Mouse (Mus musculus): ENCODE results near the gene Tnfaip6. TPM values are rescaled to one million over a fixed set of nuclear protein-coding genes. Genes with fewer than 3 reads are reported as not detected.

The Tnfaip6 gene
- polyA plus RNA-seq, 1 experiment from 2014 or later: 17.0 TPM

GRCm38 (mm10) chr2:52016361-52016760 is 21.4 kb upstream of the Tnfaip6 start:
- H3K4me2 ChIP-seq: no peak overlapping the region
- no peak overlapping the region for H3K27ac ChIP-seq (ENCODE audit: low read depth, low read length)

DNA sequence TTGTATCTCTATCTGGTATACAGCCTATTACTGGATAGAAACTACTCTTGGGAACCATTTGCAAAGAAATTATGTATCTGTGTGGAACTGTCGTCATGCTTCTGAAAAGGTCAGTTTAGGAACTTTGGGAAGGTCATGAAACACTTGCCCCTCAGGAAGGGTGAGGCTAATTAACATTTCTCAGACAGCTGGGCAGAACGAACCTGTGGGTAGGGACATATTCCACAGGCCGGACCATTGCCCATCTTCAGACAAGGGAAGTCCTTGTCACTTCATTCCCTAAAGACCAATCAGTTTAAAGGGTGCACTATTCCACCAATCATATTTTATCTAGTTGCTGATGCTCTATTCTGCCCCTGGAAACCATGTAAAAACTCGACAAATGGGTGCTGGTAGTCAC is 10.7 kb upstream of the Tnfaip6 start:
- WGBS: 86% methylated on average over 4 of the region's 4 CpGs
- Histone ChIP-seq H3K4me1 (ENCODE audit: control insufficient read depth, insufficient read depth, low read length) (no peaks in the 10 kb centered on the region), H3K27me3 (ENCODE audit: control insufficient read depth, insufficient read depth, low read length) (no peaks in the 10 kb centered on the region), H3K27ac (ENCODE audit: low read depth, low read length) (no peak overlapping the region), H3K36me3 (ENCODE audit: control insufficient read depth, insufficient read depth, low read length) (no peaks in the 10 kb centered on the region), H3K4me2 (no peak overlapping the region), H3K9me3 (ENCODE audit: control insufficient read depth, low read length) (no peaks in the 10 kb centered on the region; the same call in 1 of the 2 replicates), H3K9ac (ENCODE audit: low read length) (no peak overlapping the region), H3K4me3 (ENCODE audit: low read depth, low read length) (no peak overlapping the region)
- DNase-seq (ENCODE audit: low spot score, missing footprints) (no peak), ATAC-seq (ENCODE audit: low FRiP score) (no peak)

More at GRCm38 (mm10) chr2:52016361-52016760, 21.4 kb upstream of the Tnfaip6 start:
- H3K27me3 ChIP-seq (ENCODE audit: control insufficient read depth, insufficient read depth, low read length): no peaks in the 10 kb centered on the region
- WGBS: 22% methylated on average over 7 of the region's 7 CpGs
- no peaks in the 10 kb centered on the region for H3K9me3 ChIP-seq (ENCODE audit: control insufficient read depth, low read length)
- no peak overlapping the region; the same call in 1 of the 2 replicates for H3K9ac ChIP-seq (ENCODE audit: low read length)
- H3K4me1 ChIP-seq (ENCODE audit: control insufficient read depth, insufficient read depth, low read length): peaks cover 2% of the 10 kb centered on the region
- DNase-seq (ENCODE audit: low spot score, missing footprints): no peak
- ATAC-seq (ENCODE audit: low FRiP score): no peak
- no peak overlapping the region for H3K4me3 ChIP-seq (ENCODE audit: low read depth, low read length)
- no peaks in the 10 kb centered on the region for H3K36me3 ChIP-seq (ENCODE audit: control insufficient read depth, insufficient read depth, low read length)

DNA sequence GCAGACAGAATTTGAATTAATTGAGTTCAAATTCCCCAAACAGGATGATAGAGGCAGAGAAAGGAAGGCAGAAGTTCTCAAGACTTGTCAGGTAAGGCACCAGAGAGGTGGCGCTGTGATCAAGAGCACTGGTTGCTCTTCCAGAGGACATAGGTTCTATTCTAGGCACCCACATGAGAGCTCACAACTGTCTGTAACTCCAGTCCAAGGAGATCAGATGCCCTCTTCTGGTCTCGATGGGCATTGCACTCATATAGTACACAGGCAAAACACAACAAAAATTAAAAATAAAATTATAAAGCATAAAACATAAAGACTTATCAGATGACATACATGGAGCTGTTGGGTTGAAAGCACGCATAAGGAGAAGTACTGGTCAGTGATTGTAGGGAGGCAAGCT is 8.4 kb upstream of the Tnfaip6 start:
- H3K4me3 ChIP-seq (ENCODE audit: low read depth, low read length): no peak overlapping the region
- 87% methylated on average over 3 of the region's 3 CpGs for WGBS
- no peaks in the 10 kb centered on the region for H3K36me3 ChIP-seq (ENCODE audit: control insufficient read depth, insufficient read depth, low read length)
- no peaks in the 10 kb centered on the region for H3K27me3 ChIP-seq (ENCODE audit: control insufficient read depth, insufficient read depth, low read length)
- peak; percentile 78 for DNase-seq (ENCODE audit: low spot score, missing footprints)
- H3K4me2 ChIP-seq: no peak overlapping the region
- no peaks in the 10 kb centered on the region; the same call in 1 of the 2 replicates for H3K9me3 ChIP-seq (ENCODE audit: control insufficient read depth, low read length)
- H3K4me1 ChIP-seq (ENCODE audit: control insufficient read depth, insufficient read depth, low read length): no peaks in the 10 kb centered on the region
- no peak overlapping the region for H3K9ac ChIP-seq (ENCODE audit: low read length)
- no peak for ATAC-seq (ENCODE audit: low FRiP score)
- H3K27ac ChIP-seq (ENCODE audit: low read depth, low read length): no peak overlapping the region

DNA sequence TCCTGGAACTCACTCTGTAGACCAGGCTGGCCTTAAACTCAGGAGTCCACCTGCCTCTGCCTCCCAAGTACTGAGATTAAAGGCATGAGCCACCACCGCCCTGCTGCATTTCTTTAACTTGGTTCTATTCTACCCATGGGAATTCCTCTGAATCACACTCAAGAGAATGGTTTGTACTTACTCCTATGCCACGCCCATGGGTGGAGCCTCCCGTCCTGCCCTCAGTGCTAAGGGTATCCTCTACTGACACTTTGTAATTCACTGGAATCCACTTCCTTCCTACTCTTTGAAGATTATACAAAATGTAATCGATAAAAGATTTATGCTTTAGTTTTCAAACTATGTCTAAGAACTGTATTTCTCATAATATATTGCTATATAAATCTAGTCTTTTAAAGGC is 6.3 kb upstream of the Tnfaip6 start:
- DNase-seq (ENCODE audit: low spot score, missing footprints) (peak; percentile 49), ATAC-seq (ENCODE audit: low FRiP score) (no peak)
- H3K4me1 ChIP-seq (ENCODE audit: control insufficient read depth, insufficient read depth, low read length): no peaks in the 10 kb centered on the region
- no peaks in the 10 kb centered on the region for H3K36me3 ChIP-seq (ENCODE audit: control insufficient read depth, insufficient read depth, low read length)
- no peaks in the 10 kb centered on the region; the same call in 1 of the 2 replicates for H3K9me3 ChIP-seq (ENCODE audit: control insufficient read depth, low read length)
- no peak overlapping the region for H3K9ac ChIP-seq (ENCODE audit: low read length)
- no peak overlapping the region for H3K4me2 ChIP-seq
- H3K27ac ChIP-seq (ENCODE audit: low read depth, low read length): no peak overlapping the region
- H3K4me3 ChIP-seq (ENCODE audit: low read depth, low read length): no peak overlapping the region
- H3K27me3 ChIP-seq (ENCODE audit: control insufficient read depth, insufficient read depth, low read length): no peaks in the 10 kb centered on the region
- 87% methylated on average over 4 of the region's 4 CpGs for WGBS

GRCm38 (mm10) chr2:52034601-52035000 is 3.2 kb upstream of the Tnfaip6 start:
- no peaks in the 10 kb centered on the region for H3K27me3 ChIP-seq (ENCODE audit: control insufficient read depth, insufficient read depth, low read length)
- ATAC-seq (ENCODE audit: low FRiP score) (no peak), DNase-seq (ENCODE audit: low spot score, missing footprints) (peak; percentile 37)
- H3K36me3 ChIP-seq (ENCODE audit: control insufficient read depth, insufficient read depth, low read length): no peaks in the 10 kb centered on the region
- no peak overlapping the region for H3K27ac ChIP-seq (ENCODE audit: low read depth, low read length)
- no peak overlapping the region for H3K9ac ChIP-seq (ENCODE audit: low read length)
- no peaks in the 10 kb centered on the region; the same call in 1 of the 2 replicates for H3K4me1 ChIP-seq (ENCODE audit: control insufficient read depth, insufficient read depth, low read length)
- H3K4me3 ChIP-seq (ENCODE audit: low read depth, low read length): no peak overlapping the region
- H3K4me2 ChIP-seq: no peak overlapping the region
- H3K9me3 ChIP-seq (ENCODE audit: control insufficient read depth, low read length): no peaks in the 10 kb centered on the region
- WGBS: 92% methylated on average over 4 of the region's 4 CpGs

- no peaks in the 10 kb centered on the region for H3K27me3 ChIP-seq (ENCODE audit: control insufficient read depth, insufficient read depth, low read length)
- 81% methylated on average over 4 of the region's 4 CpGs for WGBS
Measured at GRCm38 (mm10) chr2:52035144-52035543, 2.7 kb upstream of the Tnfaip6 start.

DNA sequence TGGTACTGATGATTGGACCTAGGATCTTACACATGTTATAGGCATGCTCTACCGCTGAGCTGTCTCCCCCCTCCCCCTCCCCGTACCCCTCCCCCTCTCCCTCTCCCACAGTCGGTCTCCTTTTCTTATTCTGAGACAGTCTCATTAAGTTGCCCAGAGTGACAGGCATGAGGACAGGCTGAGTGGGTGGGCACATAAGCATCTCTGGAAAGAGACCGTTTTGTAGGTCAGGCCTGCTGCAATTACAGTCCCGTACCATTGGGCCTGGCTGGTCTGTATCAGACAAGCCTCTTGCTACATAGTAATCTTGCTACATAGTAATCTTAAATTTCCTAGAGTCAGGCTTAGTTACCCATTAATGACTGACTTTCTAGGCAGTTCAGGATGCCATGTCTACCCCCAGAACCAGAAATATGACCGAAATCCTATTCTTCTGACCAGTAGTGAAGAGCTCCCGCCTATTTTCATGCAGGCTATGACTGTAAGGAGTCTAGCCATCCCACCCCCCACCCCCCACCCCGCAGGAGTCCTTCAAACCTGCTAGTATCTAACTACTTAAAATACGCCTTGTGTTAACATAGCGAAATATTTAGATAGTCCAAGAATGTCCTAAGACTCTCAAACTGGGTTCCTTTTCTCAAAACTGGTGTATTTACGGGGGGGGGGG is 747 bp upstream of the Tnfaip6 start:
- Histone ChIP-seq H3K36me3 (ENCODE audit: control insufficient read depth, insufficient read depth, low read length) (no peaks in the 10 kb centered on the region), H3K4me1 (ENCODE audit: control insufficient read depth, insufficient read depth, low read length) (no peaks in the 10 kb centered on the region; the same call in 1 of the 2 replicates), H3K27ac (ENCODE audit: low read depth, low read length) (no peak overlapping the region), H3K9ac (ENCODE audit: low read length) (no peak overlapping the region), H3K4me3 (ENCODE audit: low read depth, low read length) (no peak overlapping the region), H3K27me3 (ENCODE audit: control insufficient read depth, insufficient read depth, low read length) (no peaks in the 10 kb centered on the region), H3K9me3 (ENCODE audit: control insufficient read depth, low read length) (no peaks in the 10 kb centered on the region), H3K4me2 (peak overlapping the region; percentile 62)
- 39% methylated on average over 10 of the region's 11 CpGs for WGBS
- DNase-seq (ENCODE audit: low spot score, missing footprints) (peak; percentile 90), ATAC-seq (ENCODE audit: low FRiP score) (peak; percentile 68)

More at GRCm38 (mm10) chr2:52035144-52035543, 2.7 kb upstream of the Tnfaip6 start:
- no peaks in the 10 kb centered on the region; the same call in 1 of the 2 replicates for H3K4me1 ChIP-seq (ENCODE audit: control insufficient read depth, insufficient read depth, low read length)
- no peaks in the 10 kb centered on the region for H3K36me3 ChIP-seq (ENCODE audit: control insufficient read depth, insufficient read depth, low read length)
- no peak overlapping the region for H3K4me2 ChIP-seq
- H3K4me3 ChIP-seq (ENCODE audit: low read depth, low read length): no peak overlapping the region
- ATAC-seq (ENCODE audit: low FRiP score): no peak
- H3K27ac ChIP-seq (ENCODE audit: low read depth, low read length): no peak overlapping the region
- H3K9me3 ChIP-seq (ENCODE audit: control insufficient read depth, low read length): no peaks in the 10 kb centered on the region
- no peak overlapping the region for H3K9ac ChIP-seq (ENCODE audit: low read length)
- peak; percentile 61 for DNase-seq (ENCODE audit: low spot score, missing footprints)

- Histone ChIP-seq H3K4me2 (peak overlapping the region; percentile 62), H3K9ac (ENCODE audit: low read length) (0 out of 2 replicates have a peak overlapping the region, but pooled peaks have one; percentile 28), H3K27ac (ENCODE audit: low read depth, low read length) (no peak overlapping the region), H3K27me3 (ENCODE audit: control insufficient read depth, insufficient read depth, low read length) (no peaks in the 10 kb centered on the region), H3K4me1 (ENCODE audit: control insufficient read depth, insufficient read depth, low read length) (no peaks in the 10 kb centered on the region; the same call in 1 of the 2 replicates), H3K4me3 (ENCODE audit: low read depth, low read length) (peak overlapping the region; percentile 48; the same call in 1 of the 2 replicates), H3K9me3 (ENCODE audit: control insufficient read depth, low read length) (no peaks in the 10 kb centered on the region), H3K36me3 (ENCODE audit: control insufficient read depth, insufficient read depth, low read length) (no peaks in the 10 kb centered on the region)
- WGBS: 32% methylated on average over 5 of the region's 5 CpGs
- peak; percentile 90 for DNase-seq (ENCODE audit: low spot score, missing footprints)
- ATAC-seq (ENCODE audit: low FRiP score): no peak
Measured at GRCm38 (mm10) chr2:52038558-52038957, 749 bp downstream of the Tnfaip6 start.

DNA sequence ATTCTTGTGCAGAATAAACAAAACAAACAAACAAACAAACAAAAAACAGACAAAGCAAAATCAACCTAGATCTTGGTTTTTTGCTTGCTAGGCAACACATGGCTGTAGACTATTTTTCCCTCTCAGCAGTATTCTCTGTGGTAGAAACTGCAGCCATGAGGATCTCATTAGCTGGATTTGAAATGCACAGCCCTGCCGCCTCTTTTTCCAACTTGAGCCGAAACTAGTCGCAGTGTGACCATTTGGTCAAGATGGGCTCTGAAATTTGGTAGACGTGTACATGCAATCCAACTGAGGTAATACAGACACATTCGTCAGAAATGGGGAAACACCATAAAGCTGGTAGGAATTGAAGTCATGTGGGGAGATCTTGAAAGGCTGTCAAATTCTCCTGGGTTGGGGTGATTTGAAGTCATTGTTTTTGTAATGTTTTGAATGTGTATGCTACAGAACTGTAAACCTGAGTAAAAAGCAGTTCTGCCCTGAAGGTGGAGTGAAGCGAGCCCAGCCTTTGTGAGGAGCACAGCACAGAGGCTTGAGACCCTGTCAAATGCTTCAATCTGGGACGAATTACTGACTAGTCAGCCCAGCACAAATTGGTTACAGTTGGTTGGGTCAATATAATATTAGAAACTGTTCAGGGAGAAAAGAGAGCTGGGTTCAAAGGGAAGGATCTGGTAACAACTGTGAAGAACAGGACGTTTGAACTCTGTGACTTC is 1.4 kb downstream of the Tnfaip6 start:
- H3K9ac ChIP-seq (ENCODE audit: low read length): no peak overlapping the region
- DNase-seq (ENCODE audit: low spot score, missing footprints) (peak; percentile 92), ATAC-seq (ENCODE audit: low FRiP score) (no peak)
- no peaks in the 10 kb centered on the region for H3K36me3 ChIP-seq (ENCODE audit: control insufficient read depth, insufficient read depth, low read length)
- H3K4me3 ChIP-seq (ENCODE audit: low read depth, low read length): peak overlapping the region; percentile 6; the same call in 1 of the 2 replicates
- H3K4me1 ChIP-seq (ENCODE audit: control insufficient read depth, insufficient read depth, low read length): no peaks in the 10 kb centered on the region; the same call in 1 of the 2 replicates
- H3K27ac ChIP-seq (ENCODE audit: low read depth, low read length): no peak overlapping the region
- H3K4me2 ChIP-seq: peak overlapping the region; percentile 62
- WGBS: 41% methylated on average over 8 of the region's 8 CpGs
- H3K9me3 ChIP-seq (ENCODE audit: control insufficient read depth, low read length): no peaks in the 10 kb centered on the region
- no peaks in the 10 kb centered on the region for H3K27me3 ChIP-seq (ENCODE audit: control insufficient read depth, insufficient read depth, low read length)
